Mouse (Mus musculus): Measurements from ENCODE around the gene Kif3b.

GRCm38 (mm10) chr2:153347183-153347781, 56.1 kb downstream of the Kif3b start:
- no peak for TF ChIP-seq CTCF (IDR thresholded peaks at IDR 0.05; ENCODE audit: low read depth)
- TF ChIP-seq EP300 (IDR thresholded peaks at IDR 0.05; ENCODE audit: low read depth) = no peak
